Mouse (Mus musculus) stomach, embryonic 14.5 days (tissue): ENCODE data around the gene Usp18. TPM values are rescaled to one million over a fixed set of nuclear protein-coding genes. Genes with fewer than 3 reads are reported as not detected.

Source experiments
- ATAC-seq: fragments of 200-750 bp; cut with Nextera tagmentation; 2 replicates; pipeline ENCODE4 v1.8.0; 2017; ENCODE audit warnings: low read depth, moderate TSS enrichment; ENCODE audit not compliant: insufficient number of reproducible peaks, insufficient read depth, low FRiP score
- H3K27ac ChIP-seq: fragments of 300-500 bp; sonication (generic); 2 replicates; pipeline ENCODE4 v1.5.1; 2014; ENCODE audit warnings: mild to moderate bottlenecking, low read length, moderate library complexity, mixed read lengths
- H3K27me3 ChIP-seq: fragments of 300-500 bp; sonication (generic); 2 replicates; pipeline ENCODE4 v1.6.1; 2014; ENCODE audit warnings: low read length, control low read depth, mixed read lengths; ENCODE audit not compliant: control insufficient read depth, insufficient read depth
- H3K36me3 ChIP-seq: fragments of 300-500 bp; sonication (generic); 2 replicates; pipeline ENCODE4 v1.6.1; 2014; ENCODE audit warnings: mild to moderate bottlenecking, control low read depth, low read length, moderate library complexity, mixed read lengths; ENCODE audit not compliant: control insufficient read depth, insufficient read depth
- H3K4me1 ChIP-seq: fragments of 300-500 bp; sonication (generic); 2 replicates; pipeline ENCODE4 v1.6.1; 2014; ENCODE audit warnings: low read length, control low read depth, mixed read lengths; ENCODE audit not compliant: control insufficient read depth, insufficient read depth
- H3K4me2 ChIP-seq: fragments of 300-500 bp; sonication (generic); replicated peaks from 2 replicates; pipeline ENCODE4 v1.6.1; 2014; ENCODE audit warnings: low read depth, low read length, control low read depth
- H3K4me3 ChIP-seq: fragments of 300-500 bp; sonication (generic); 2 replicates; pipeline ENCODE4 v1.5.1; 2014; ENCODE audit warnings: low read depth, low read length, control low read depth
- H3K9ac ChIP-seq: fragments of 300-500 bp; sonication (generic); replicated peaks from 2 replicates; pipeline ENCODE4 v1.6.1; 2014; ENCODE audit warnings: low read depth, mild to moderate bottlenecking, control low read depth, low read length, moderate library complexity, mixed read lengths
- H3K9me3 ChIP-seq: fragments of 300-500 bp; sonication (generic); 2 replicates; pipeline ENCODE4 v1.6.1; 2016; ENCODE audit warnings: low read depth, low read length, control low read depth; ENCODE audit not compliant: control insufficient read depth
- WGBS: fragments of 180-500 bp; shearing (Covaris S2); extraction: QIAGEN DNeasy Blood & Tissue Kit; methylation state at CpG from one replicate; pipeline ENCODE4 v1.1.7; 2014; 5-methylcytosine and 5-hydroxymethylcytosine counted together
- polyA plus RNA-seq: library from polyadenylated mRNA; unstranded; fragments of >200 nt; fragmentation: Nextera tagmentation; extraction: Ambion mirVana; gene quantifications from 2 replicates; pipeline ENCODE4 v1.2.1, GENCODE M21; 2014

Usp18 gene
- polyA plus RNA-seq, 1 experiment from 2014 or later: 2.8 TPM

- WGBS: 77% methylated on average over 4 of the region's 4 CpGs
- H3K36me3 ChIP-seq: no peaks in the 10 kb centered on the region
- H3K4me2 ChIP-seq: no peak overlapping the region
- no peaks in the 10 kb centered on the region for H3K9me3 ChIP-seq
- H3K4me1 ChIP-seq: no peaks in the 10 kb centered on the region
- no peak overlapping the region for H3K27ac ChIP-seq
- ATAC-seq: no peak
- H3K27me3 ChIP-seq: no peaks in the 10 kb centered on the region
- H3K9ac ChIP-seq: no peak overlapping the region
- H3K4me3 ChIP-seq: no peak overlapping the region
Measured at GRCm38 (mm10) chr6:121219406-121219805, 26.3 kb upstream of the Usp18 start.

- H3K36me3 ChIP-seq: no peaks in the 10 kb centered on the region
- 90% methylated on average over 10 of the region's 10 CpGs for WGBS
- no peak overlapping the region for H3K27ac ChIP-seq
- no peaks in the 10 kb centered on the region for H3K9me3 ChIP-seq
- no peaks in the 10 kb centered on the region for H3K4me1 ChIP-seq
- no peak overlapping the region for H3K9ac ChIP-seq
- H3K4me2 ChIP-seq: no peak overlapping the region
- no peak overlapping the region for H3K4me3 ChIP-seq
- H3K27me3 ChIP-seq: no peaks in the 10 kb centered on the region
- no peak for ATAC-seq
Measured at GRCm38 (mm10) chr6:121220181-121220580, 25.5 kb upstream of the Usp18 start.

GRCm38 (mm10) chr6:121221876-121222597, 23.7 kb upstream of the Usp18 start:
- ATAC-seq: no peak
- Histone ChIP-seq H3K4me2 (no peak overlapping the region), H3K27ac (no peak overlapping the region), H3K9me3 (no peaks in the 10 kb centered on the region), H3K4me1 (no peaks in the 10 kb centered on the region), H3K36me3 (no peaks in the 10 kb centered on the region), H3K9ac (no peak overlapping the region), H3K27me3 (no peaks in the 10 kb centered on the region), H3K4me3 (no peak overlapping the region)
- WGBS: 71% methylated on average over 8 of the region's 8 CpGs

GRCm38 (mm10) chr6:121223001-121223400, 22.7 kb upstream of the Usp18 start:
- no peak overlapping the region for H3K9ac ChIP-seq
- no peaks in the 10 kb centered on the region for H3K27me3 ChIP-seq
- no peaks in the 10 kb centered on the region for H3K36me3 ChIP-seq
- no peak for ATAC-seq
- no peaks in the 10 kb centered on the region for H3K4me1 ChIP-seq
- WGBS: 96% methylated on average over 14 of the region's 14 CpGs
- no peaks in the 10 kb centered on the region for H3K9me3 ChIP-seq
- H3K27ac ChIP-seq: no peak overlapping the region
- H3K4me2 ChIP-seq: no peak overlapping the region
- no peak overlapping the region for H3K4me3 ChIP-seq

- H3K9me3 ChIP-seq: no peaks in the 10 kb centered on the region
- no peak overlapping the region for H3K27ac ChIP-seq
- H3K4me1 ChIP-seq: no peaks in the 10 kb centered on the region
- no peaks in the 10 kb centered on the region for H3K27me3 ChIP-seq
- no peak overlapping the region for H3K4me2 ChIP-seq
- no peak overlapping the region for H3K9ac ChIP-seq
- H3K36me3 ChIP-seq: no peaks in the 10 kb centered on the region
- H3K4me3 ChIP-seq: no peak overlapping the region
- ATAC-seq: no peak
- WGBS: 64% methylated on average over 5 of the region's 5 CpGs
Measured at GRCm38 (mm10) chr6:121224067-121224466, 21.6 kb upstream of the Usp18 start.

GRCm38 (mm10) chr6:121224993-121225392, 20.7 kb upstream of the Usp18 start:
- no peaks in the 10 kb centered on the region for H3K4me1 ChIP-seq
- H3K36me3 ChIP-seq: no peaks in the 10 kb centered on the region
- H3K27me3 ChIP-seq: no peaks in the 10 kb centered on the region
- ATAC-seq: no peak
- no peak overlapping the region for H3K9ac ChIP-seq
- no peak overlapping the region for H3K4me2 ChIP-seq
- H3K9me3 ChIP-seq: no peaks in the 10 kb centered on the region
- H3K4me3 ChIP-seq: no peak overlapping the region
- WGBS: 10% methylated on average over 6 of the region's 6 CpGs
- H3K27ac ChIP-seq: no peak overlapping the region

- H3K27ac ChIP-seq: no peak overlapping the region
- no peaks in the 10 kb centered on the region for H3K36me3 ChIP-seq
- no peak overlapping the region for H3K4me2 ChIP-seq
- ATAC-seq: no peak
- no peaks in the 10 kb centered on the region for H3K9me3 ChIP-seq
- no peaks in the 10 kb centered on the region for H3K27me3 ChIP-seq
- H3K9ac ChIP-seq: no peak overlapping the region
- WGBS: 53% methylated on average over 4 of the region's 4 CpGs
- no peak overlapping the region for H3K4me3 ChIP-seq
- H3K4me1 ChIP-seq: no peaks in the 10 kb centered on the region
Measured at GRCm38 (mm10) chr6:121226043-121226442, 19.7 kb upstream of the Usp18 start.

- WGBS: 84% methylated on average over 2 of the region's 2 CpGs
- Histone ChIP-seq H3K4me3 (no peak overlapping the region), H3K9me3 (no peaks in the 10 kb centered on the region), H3K27me3 (no peaks in the 10 kb centered on the region), H3K27ac (no peak overlapping the region), H3K36me3 (no peaks in the 10 kb centered on the region), H3K9ac (no peak overlapping the region), H3K4me1 (no peaks in the 10 kb centered on the region), H3K4me2 (no peak overlapping the region)
- no peak for ATAC-seq
Measured at GRCm38 (mm10) chr6:121226744-121227143, 19.0 kb upstream of the Usp18 start.

- ATAC-seq: no peak
- 60% methylated on average over 8 of the region's 8 CpGs for WGBS
- no peaks in the 10 kb centered on the region for H3K36me3 ChIP-seq
- no peak overlapping the region for H3K27ac ChIP-seq
- no peak overlapping the region for H3K4me2 ChIP-seq
- no peak overlapping the region for H3K4me3 ChIP-seq
- no peak overlapping the region for H3K9ac ChIP-seq
- H3K4me1 ChIP-seq: no peaks in the 10 kb centered on the region
- no peaks in the 10 kb centered on the region for H3K9me3 ChIP-seq
- no peaks in the 10 kb centered on the region for H3K27me3 ChIP-seq
Measured at GRCm38 (mm10) chr6:121228421-121228820, 17.3 kb upstream of the Usp18 start.
